Mouse (Mus musculus): Measurements from ENCODE around the gene Fam120b. TPM values are rescaled to one million over a fixed set of nuclear protein-coding genes. Genes with fewer than 3 reads are reported as not detected.

Fam120b gene
- polyA plus RNA-seq, 1 experiment from 2014 or later = 51.0 TPM

- no peak overlapping the region for H3K9ac ChIP-seq (replicated peaks; ENCODE audit: low read depth, low read length)
- WGBS = 0% methylated on average over 1 of the region's 1 CpGs
- no peaks in the 10 kb centered on the region for H3K36me3 ChIP-seq (ENCODE audit: control insufficient read depth, insufficient read depth, low read length)
- H3K27me3 ChIP-seq (ENCODE audit: control insufficient read depth, insufficient read depth, low read length) = no peaks in the 10 kb centered on the region
- peaks cover 38% of the 10 kb centered on the region for H3K4me1 ChIP-seq (ENCODE audit: control insufficient read depth, insufficient read depth, low read length)
- no peaks in the 10 kb centered on the region for H3K9me3 ChIP-seq (ENCODE audit: control insufficient read depth, low read length)
- H3K4me3 ChIP-seq (ENCODE audit: low read depth, low read length) = no peak overlapping the region
- no peak overlapping the region; the same call in 1 of the 2 replicates for H3K27ac ChIP-seq (ENCODE audit: low read depth, low read length)
- ATAC-seq (ENCODE audit: low read depth) = no peak
- H3K4me2 ChIP-seq (ENCODE audit: low read depth, low read length) = peak overlapping the region; percentile 89
Measured at GRCm38 (mm10) chr17:15377901-15378300, 18.1 kb upstream of the Fam120b start.

GRCm38 (mm10) chr17:15378413-15379109, 17.4 kb upstream of the Fam120b start:
- H3K9me3 ChIP-seq (ENCODE audit: control insufficient read depth, low read length) = no peaks in the 10 kb centered on the region
- 2% methylated on average over 15 of the region's 15 CpGs for WGBS
- H3K4me2 ChIP-seq (ENCODE audit: low read depth, low read length) = 0 out of 2 replicates have a peak overlapping the region, but pooled peaks have one; percentile 2
- H3K36me3 ChIP-seq (ENCODE audit: control insufficient read depth, insufficient read depth, low read length) = no peaks in the 10 kb centered on the region
- no peak for ATAC-seq (ENCODE audit: low read depth)
- no peak overlapping the region; the same call in 1 of the 2 replicates for H3K27ac ChIP-seq (ENCODE audit: low read depth, low read length)
- H3K4me1 ChIP-seq (ENCODE audit: control insufficient read depth, insufficient read depth, low read length) = peaks cover 33% of the 10 kb centered on the region
- no peak overlapping the region for H3K9ac ChIP-seq (replicated peaks; ENCODE audit: low read depth, low read length)
- no peaks in the 10 kb centered on the region for H3K27me3 ChIP-seq (ENCODE audit: control insufficient read depth, insufficient read depth, low read length)
- no peak overlapping the region for H3K4me3 ChIP-seq (ENCODE audit: low read depth, low read length)

- no peak for ATAC-seq (ENCODE audit: low read depth)
- Histone ChIP-seq H3K4me3 (ENCODE audit: low read depth, low read length) (peak overlapping the region; percentile 46), H3K27ac (ENCODE audit: low read depth, low read length) (no peak overlapping the region), H3K27me3 (ENCODE audit: control insufficient read depth, insufficient read depth, low read length) (no peaks in the 10 kb centered on the region), H3K9me3 (ENCODE audit: control insufficient read depth, low read length) (no peaks in the 10 kb centered on the region), H3K36me3 (ENCODE audit: control insufficient read depth, insufficient read depth, low read length) (no peaks in the 10 kb centered on the region), H3K9ac (replicated peaks; ENCODE audit: low read depth, low read length) (peak overlapping the region; percentile 50), H3K4me1 (ENCODE audit: control insufficient read depth, insufficient read depth, low read length) (peaks cover 26% of the 10 kb centered on the region), H3K4me2 (ENCODE audit: low read depth, low read length) (peak overlapping the region; percentile 90)
- 8% methylated on average over 17 of the region's 17 CpGs for WGBS
Measured at GRCm38 (mm10) chr17:15379741-15380526, 16.1 kb upstream of the Fam120b start.

- H3K9ac ChIP-seq (replicated peaks; ENCODE audit: low read depth, low read length) = peak overlapping the region; percentile 50
- no peaks in the 10 kb centered on the region for H3K27me3 ChIP-seq (ENCODE audit: control insufficient read depth, insufficient read depth, low read length)
- peak overlapping the region; percentile 90 for H3K4me2 ChIP-seq (ENCODE audit: low read depth, low read length)
- peaks cover 26% of the 10 kb centered on the region for H3K4me1 ChIP-seq (ENCODE audit: control insufficient read depth, insufficient read depth, low read length)
- H3K27ac ChIP-seq (ENCODE audit: low read depth, low read length) = peak overlapping the region; percentile 44
- peak overlapping the region; percentile 46 for H3K4me3 ChIP-seq (ENCODE audit: low read depth, low read length)
- peak; percentile 26; the same call in 1 of the 2 replicates for ATAC-seq (ENCODE audit: low read depth)
- H3K9me3 ChIP-seq (ENCODE audit: control insufficient read depth, low read length) = no peaks in the 10 kb centered on the region
- H3K36me3 ChIP-seq (ENCODE audit: control insufficient read depth, insufficient read depth, low read length) = no peaks in the 10 kb centered on the region
- WGBS = 0% methylated on average over 27 of the region's 27 CpGs
Measured at GRCm38 (mm10) chr17:15380641-15381051, 15.4 kb upstream of the Fam120b start.

GRCm38 (mm10) chr17:15381092-15381860, 14.7 kb upstream of the Fam120b start:
- Histone ChIP-seq H3K27ac (ENCODE audit: low read depth, low read length) (peak overlapping the region; percentile 44), H3K4me2 (ENCODE audit: low read depth, low read length) (peak overlapping the region; percentile 90), H3K27me3 (ENCODE audit: control insufficient read depth, insufficient read depth, low read length) (no peaks in the 10 kb centered on the region), H3K4me1 (ENCODE audit: control insufficient read depth, insufficient read depth, low read length) (peaks cover 26% of the 10 kb centered on the region), H3K4me3 (ENCODE audit: low read depth, low read length) (peak overlapping the region; percentile 46), H3K36me3 (ENCODE audit: control insufficient read depth, insufficient read depth, low read length) (no peaks in the 10 kb centered on the region), H3K9ac (replicated peaks; ENCODE audit: low read depth, low read length) (peak overlapping the region; percentile 50), H3K9me3 (ENCODE audit: control insufficient read depth, low read length) (no peaks in the 10 kb centered on the region)
- WGBS = 3% methylated on average over 22 of the region's 22 CpGs
- ATAC-seq (ENCODE audit: low read depth) = peak; percentile 19

- no peaks in the 10 kb centered on the region for H3K36me3 ChIP-seq (ENCODE audit: control insufficient read depth, insufficient read depth, low read length)
- 10% methylated on average over 7 of the region's 7 CpGs for WGBS
- no peak overlapping the region for H3K4me2 ChIP-seq (ENCODE audit: low read depth, low read length)
Measured at GRCm38 (mm10) chr17:15381869-15382660, 13.9 kb upstream of the Fam120b start.

GRCm38 (mm10) chr17:15383360-15383759, 12.6 kb upstream of the Fam120b start:
- WGBS = 93% methylated on average over 5 of the region's 5 CpGs

More at GRCm38 (mm10) chr17:15381869-15382660, 13.9 kb upstream of the Fam120b start:
- no peaks in the 10 kb centered on the region for H3K9me3 ChIP-seq (ENCODE audit: control insufficient read depth, low read length)
- H3K4me3 ChIP-seq (ENCODE audit: low read depth, low read length) = no peak overlapping the region
- peaks cover 26% of the 10 kb centered on the region for H3K4me1 ChIP-seq (ENCODE audit: control insufficient read depth, insufficient read depth, low read length)
- no peak for ATAC-seq (ENCODE audit: low read depth)
- no peaks in the 10 kb centered on the region for H3K27me3 ChIP-seq (ENCODE audit: control insufficient read depth, insufficient read depth, low read length)
- H3K27ac ChIP-seq (ENCODE audit: low read depth, low read length) = no peak overlapping the region
- H3K9ac ChIP-seq (replicated peaks; ENCODE audit: low read depth, low read length) = no peak overlapping the region

GRCm38 (mm10) chr17:15388892-15389291, 7.1 kb upstream of the Fam120b start:
- Histone ChIP-seq H3K27ac (ENCODE audit: low read depth, low read length) (no peak overlapping the region), H3K27me3 (ENCODE audit: control insufficient read depth, insufficient read depth, low read length) (no peaks in the 10 kb centered on the region), H3K4me3 (ENCODE audit: low read depth, low read length) (no peak overlapping the region), H3K9me3 (ENCODE audit: control insufficient read depth, low read length) (no peaks in the 10 kb centered on the region), H3K4me1 (ENCODE audit: control insufficient read depth, insufficient read depth, low read length) (no peaks in the 10 kb centered on the region), H3K36me3 (ENCODE audit: control insufficient read depth, insufficient read depth, low read length) (no peaks in the 10 kb centered on the region), H3K9ac (replicated peaks; ENCODE audit: low read depth, low read length) (no peak overlapping the region), H3K4me2 (ENCODE audit: low read depth, low read length) (no peak overlapping the region)
- no peak for ATAC-seq (ENCODE audit: low read depth)
- 83% methylated on average over 4 of the region's 4 CpGs for WGBS

More at GRCm38 (mm10) chr17:15383360-15383759, 12.6 kb upstream of the Fam120b start:
- Histone ChIP-seq H3K4me1 (ENCODE audit: control insufficient read depth, insufficient read depth, low read length) (peaks cover 20% of the 10 kb centered on the region), H3K36me3 (ENCODE audit: control insufficient read depth, insufficient read depth, low read length) (no peaks in the 10 kb centered on the region), H3K4me2 (ENCODE audit: low read depth, low read length) (no peak overlapping the region), H3K4me3 (ENCODE audit: low read depth, low read length) (no peak overlapping the region), H3K27ac (ENCODE audit: low read depth, low read length) (no peak overlapping the region), H3K27me3 (ENCODE audit: control insufficient read depth, insufficient read depth, low read length) (no peaks in the 10 kb centered on the region), H3K9ac (replicated peaks; ENCODE audit: low read depth, low read length) (no peak overlapping the region), H3K9me3 (ENCODE audit: control insufficient read depth, low read length) (no peaks in the 10 kb centered on the region)
- ATAC-seq (ENCODE audit: low read depth) = no peak
